Mouse (Mus musculus) olfactory bulb, adult 2 months (tissue): ENCODE measurements around the gene Chrna9. TPM values are rescaled to one million over a fixed set of nuclear protein-coding genes. Genes with fewer than 3 reads are reported as not detected.

Experiments
- H3K27ac ChIP-seq: fragments of 200-500 bp; 2 replicates; pipeline ENCODE4 v1.5.1; 2012; ENCODE audit warnings: low read depth, low read length; ENCODE audit not compliant: insufficient read depth
- H3K4me1 ChIP-seq: fragments of 200-500 bp; 2 replicates; pipeline ENCODE4 v1.6.1; 2012; ENCODE audit warnings: low read length; ENCODE audit not compliant: control insufficient read depth, insufficient read depth
- H3K4me3 ChIP-seq: fragments of 200-500 bp; 2 replicates; pipeline ENCODE4 v1.5.1; 2012; ENCODE audit warnings: mild to moderate bottlenecking, low read depth, low read length, moderate library complexity; ENCODE audit not compliant: insufficient read depth
- CTCF ChIP-seq: fragments of 200-500 bp; IDR thresholded peaks from 2 replicates; pipeline ENCODE4 v1.5.1; 2012; ENCODE audit warnings: low read depth, mild to moderate bottlenecking, low read length, moderate library complexity; ENCODE audit not compliant: insufficient read depth
- POLR2A ChIP-seq: fragments of 200-500 bp; IDR thresholded peaks from 2 replicates; pipeline ENCODE4 v1.6.1; 2012; ENCODE audit warnings: mild to moderate bottlenecking, low read depth, low read length, moderate library complexity; ENCODE audit not compliant: insufficient read depth
- WGBS: fragments of 180-500 bp; shearing (Covaris S2); methylation state at CpG from one replicate; pipeline ENCODE4 v1.1.7; 2018; 5-methylcytosine and 5-hydroxymethylcytosine counted together
- polyA plus RNA-seq: library from polyadenylated mRNA; stranded (reverse); fragments of >200 nt; gene quantifications from 2 replicates; pipeline ENCODE4 v1.2.4, GENCODE M21; 2012; ENCODE audit warnings: low replicate concordance; ENCODE audit not compliant: missing spikeins, insufficient read depth, insufficient read length

Gene Chrna9
- polyA plus RNA-seq, result 609 TPM in 1 of 2 replicates, not detected in the other

GRCm38 (mm10) chr5:65934783-65935182, at the start of gene Chrna9:
Gene Chrna9 (plus strand): TSS chr5:65934921.
- Histone ChIP-seq H3K4me1 (no peaks in the 10 kb centered on the region), H3K4me3 (peak within 1 kb of the TSS; percentile 3; the same call in 1 of the 2 replicates), H3K27ac (no peak within 1 kb of the TSS)
- WGBS, result 90% methylated on average over 5 of the region's 5 CpGs
- TF ChIP-seq CTCF (no peak), POLR2A (no peak)

DNA sequence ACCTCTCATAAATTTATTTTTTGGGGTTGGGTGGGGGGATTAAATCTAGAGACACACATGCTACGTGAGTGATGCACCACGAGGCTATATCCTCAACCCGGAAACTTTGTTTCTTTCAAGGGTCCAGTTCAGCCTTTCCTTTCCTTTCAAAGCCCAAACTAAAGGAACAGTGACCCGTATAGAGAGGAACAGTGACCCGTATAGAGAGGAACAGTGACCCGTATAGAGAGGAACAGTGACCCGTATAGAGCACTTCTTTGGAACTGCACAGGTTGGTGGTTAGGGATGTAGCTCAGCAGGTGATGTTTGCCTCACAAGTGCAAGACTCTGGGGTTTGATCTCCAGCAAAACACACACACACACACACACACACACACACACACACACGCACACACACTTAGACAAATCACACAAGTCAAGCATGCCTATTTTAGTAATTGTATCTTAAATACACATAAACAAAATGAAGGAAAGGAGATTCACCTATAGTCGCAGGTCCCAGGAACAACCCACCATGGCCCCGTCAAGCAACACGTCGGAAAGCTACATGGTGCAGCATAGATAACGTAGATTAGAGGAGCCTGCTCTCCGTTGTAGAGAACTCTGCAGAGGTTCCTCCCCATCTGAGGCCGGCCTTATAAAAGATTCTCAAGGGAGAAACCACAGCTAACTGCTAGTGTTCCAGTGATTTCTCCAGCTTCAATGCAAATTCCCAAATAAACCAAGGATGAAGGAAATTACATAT, 48.9 kb upstream of the Chrna9 start:
- no peaks in the 10 kb centered on the region for H3K4me1 ChIP-seq
- no peak overlapping the region for H3K4me3 ChIP-seq
- WGBS, result 84% methylated on average over 15 of the region's 15 CpGs
- H3K27ac ChIP-seq, result no peak overlapping the region
- TF ChIP-seq POLR2A (no peak), CTCF (no peak)

DNA sequence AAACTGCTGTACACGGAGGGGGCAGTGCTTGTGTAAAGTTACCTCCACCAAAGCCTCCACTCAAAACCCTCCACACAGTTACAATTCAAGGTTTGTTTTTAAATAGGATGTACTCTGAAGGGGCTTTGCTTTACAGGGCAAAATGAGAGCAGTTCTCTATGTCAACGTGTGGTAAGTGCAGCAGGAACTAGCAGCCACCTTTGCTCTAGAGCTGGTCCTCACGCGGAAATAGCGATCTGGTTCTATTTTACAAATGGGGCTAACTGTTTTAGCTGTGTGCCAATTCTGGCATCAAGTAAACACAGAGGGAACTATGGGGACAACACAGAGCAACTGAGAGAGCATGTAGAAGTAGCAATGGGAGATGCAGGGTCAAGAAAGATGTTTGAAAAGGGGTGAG, 46.6 kb upstream of the Chrna9 start:
- TF ChIP-seq POLR2A, result no peak
- no peak for TF ChIP-seq CTCF
- H3K27ac ChIP-seq, result no peak overlapping the region
- WGBS, result 84% methylated on average over 5 of the region's 5 CpGs
- H3K4me3 ChIP-seq, result no peak overlapping the region
- H3K4me1 ChIP-seq, result no peaks in the 10 kb centered on the region

- Histone ChIP-seq H3K4me1 (no peaks in the 10 kb centered on the region), H3K4me3 (no peak overlapping the region), H3K27ac (no peak overlapping the region)
- 92% methylated on average over 5 of the region's 5 CpGs for WGBS
- TF ChIP-seq POLR2A (no peak), CTCF (no peak)
Measured at GRCm38 (mm10) chr5:65888998-65889397, 45.7 kb upstream of the Chrna9 start.

- Histone ChIP-seq H3K27ac (no peak overlapping the region), H3K4me3 (no peak overlapping the region), H3K4me1 (no peaks in the 10 kb centered on the region)
- 48% methylated on average over 14 of the region's 14 CpGs for WGBS
- no peak for TF ChIP-seq POLR2A
- TF ChIP-seq CTCF, result no peak
Measured at GRCm38 (mm10) chr5:65891251-65891826, 43.4 kb upstream of the Chrna9 start.

GRCm38 (mm10) chr5:65895121-65895692, 39.5 kb upstream of the Chrna9 start:
- WGBS, result 91% methylated on average over 6 of the region's 6 CpGs
- TF ChIP-seq CTCF, result no peak
- H3K4me1 ChIP-seq, result no peaks in the 10 kb centered on the region
- no peak overlapping the region for H3K4me3 ChIP-seq
- H3K27ac ChIP-seq, result no peak overlapping the region

- Histone ChIP-seq H3K4me3 (no peak overlapping the region), H3K4me1 (no peaks in the 10 kb centered on the region), H3K27ac (no peak overlapping the region)
- TF ChIP-seq CTCF (no peak), POLR2A (no peak)
- 88% methylated on average over 7 of the region's 7 CpGs for WGBS
Measured at GRCm38 (mm10) chr5:65895764-65896163, 39.0 kb upstream of the Chrna9 start.

DNA sequence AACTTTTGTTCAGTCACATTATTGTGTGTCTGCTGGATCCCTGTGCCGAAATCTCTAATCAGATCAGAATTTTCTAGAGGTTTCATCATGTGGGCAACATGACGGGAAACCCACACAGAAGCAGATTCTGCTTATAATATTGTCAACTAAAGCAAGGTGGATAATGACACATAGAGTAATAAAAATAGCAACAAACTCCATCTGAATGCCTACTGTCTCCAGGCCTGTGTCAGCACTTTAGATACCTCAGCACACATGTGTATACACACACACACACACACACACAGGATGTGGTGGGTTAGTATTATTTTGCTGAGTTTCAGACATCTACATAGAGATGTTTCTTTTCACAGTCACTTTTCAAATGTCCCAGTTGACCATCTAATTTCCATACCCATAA, 37.0 kb upstream of the Chrna9 start:
- 90% methylated on average over 2 of the region's 2 CpGs for WGBS
- Histone ChIP-seq H3K4me1 (no peaks in the 10 kb centered on the region), H3K4me3 (no peak overlapping the region), H3K27ac (no peak overlapping the region)
- TF ChIP-seq CTCF, result no peak
- no peak for TF ChIP-seq POLR2A

DNA sequence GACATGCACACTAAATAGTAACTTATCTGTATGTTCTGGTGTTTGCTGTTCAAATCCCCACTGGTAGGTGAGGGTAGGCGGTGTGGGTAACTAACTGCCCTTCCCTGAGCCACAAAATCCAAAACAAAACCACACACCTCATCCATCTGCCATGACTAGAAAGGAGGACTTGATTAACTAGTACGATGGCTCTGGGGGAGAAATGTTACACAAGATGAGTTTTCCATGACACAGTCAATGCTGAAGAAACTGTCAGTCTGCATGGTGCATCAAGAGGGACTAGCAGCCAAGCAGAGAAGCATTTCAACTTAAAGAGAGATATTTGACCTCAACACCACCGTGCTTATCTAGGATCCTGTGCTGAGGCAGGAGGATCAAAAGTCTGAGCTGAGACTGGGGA, 36.0 kb upstream of the Chrna9 start:
- no peak overlapping the region for H3K4me3 ChIP-seq
- no peak for TF ChIP-seq CTCF
- WGBS, result 93% methylated on average over 3 of the region's 3 CpGs
- H3K27ac ChIP-seq, result no peak overlapping the region
- H3K4me1 ChIP-seq, result no peaks in the 10 kb centered on the region
